Mouse (Mus musculus) layer of hippocampus, adult 11-12 months (tissue): ENCODE results near the gene Nfkb1.

Source experiments
- DNase-seq: peaks from one replicate; pipeline ENCODE4 v3.0.0; 2022; ENCODE audit warnings: low spot score

Nfkb1 gene

DNA sequence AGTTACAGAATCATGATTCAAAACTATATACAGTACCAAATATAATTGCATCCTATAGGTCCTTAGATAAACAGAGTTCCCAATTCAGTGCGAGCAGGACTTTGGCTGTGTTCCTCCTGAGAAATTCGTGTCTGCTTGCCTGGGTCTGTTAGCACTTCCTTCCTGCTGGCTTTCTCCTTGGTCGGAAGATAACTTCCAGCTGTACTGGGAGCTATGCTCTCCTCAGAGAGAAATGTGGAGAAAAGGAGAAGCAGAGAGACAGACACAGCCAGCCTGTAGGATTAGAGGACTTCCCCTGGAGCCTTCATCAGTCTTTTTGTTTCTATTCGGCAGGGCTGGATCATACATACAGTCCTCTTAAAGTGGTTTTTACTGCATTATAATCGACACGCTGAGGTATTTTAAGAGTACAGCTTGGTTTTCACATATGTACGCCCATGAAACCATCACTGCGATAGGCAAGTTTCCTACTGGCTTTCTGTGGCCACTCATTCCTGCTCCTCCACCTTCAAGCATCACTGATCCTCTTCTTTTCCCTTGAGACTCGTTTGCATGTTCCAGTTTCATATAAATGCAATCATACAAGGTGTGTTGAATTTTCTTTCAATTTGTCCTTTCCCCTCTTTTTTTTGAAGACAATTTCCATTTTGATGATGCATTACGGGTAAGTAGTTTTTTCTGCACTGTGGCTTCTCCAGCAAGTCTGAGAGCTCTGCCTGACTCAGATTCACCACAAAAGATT, 8.3 kb upstream of the Nfkb1 start:
- DNase-seq = no peak

DNA sequence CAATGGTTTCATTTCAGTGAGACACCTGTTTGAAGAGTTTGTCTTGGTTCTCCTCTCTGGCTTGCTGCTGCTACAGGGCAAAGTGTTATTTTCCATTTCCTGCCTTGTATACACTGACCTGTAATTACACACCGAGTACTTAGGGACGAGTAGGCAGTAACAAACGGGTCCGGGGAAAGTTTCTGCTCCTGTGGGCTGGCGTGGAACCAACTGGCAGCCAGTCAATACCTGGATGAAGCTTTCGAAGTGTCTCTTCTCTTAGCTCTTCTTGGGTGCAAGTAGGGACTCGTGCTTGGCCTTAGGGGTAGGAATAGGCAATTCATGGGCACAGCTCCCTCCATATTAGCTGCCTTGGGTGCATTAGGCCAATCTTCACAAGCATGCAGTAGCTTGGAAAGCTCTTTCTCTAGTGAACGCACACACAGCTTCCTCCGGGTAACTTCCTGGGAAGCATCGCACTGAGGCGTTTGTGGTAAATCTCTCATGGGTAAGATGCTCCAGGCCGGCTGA, 7.2 kb upstream of the Nfkb1 start:
- DNase-seq = no peak

GRCm38 (mm10) chr3:135696262-135696661, 4.9 kb upstream of the Nfkb1 start:
- DNase-seq = no peak

DNA sequence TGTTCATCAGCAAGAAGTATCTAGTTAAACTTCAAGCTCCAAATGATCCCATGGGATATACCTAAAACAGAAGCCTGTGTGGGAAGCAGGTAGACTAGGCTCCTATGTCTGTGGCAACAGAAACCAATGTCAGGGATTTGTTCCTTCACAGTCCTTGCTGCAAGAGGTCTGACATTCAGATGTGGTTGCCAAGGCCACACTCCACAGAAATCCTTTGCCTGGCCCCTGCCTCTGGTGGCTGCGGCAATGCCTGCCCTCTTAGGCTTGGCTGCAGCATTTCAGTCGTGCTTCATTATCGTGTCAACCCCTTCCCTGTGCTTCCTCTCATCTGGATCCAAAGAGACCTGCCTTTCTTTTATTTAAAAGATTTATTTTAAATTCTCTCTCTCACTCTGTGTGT, 1.7 kb upstream of the Nfkb1 start:
- no peak for DNase-seq

- DNase-seq = peak; percentile 28
Observed at GRCm38 (mm10) chr3:135690568-135691190, 668 bp downstream of the Nfkb1 start.

GRCm38 (mm10) chr3:135689773-135690567, 1.4 kb downstream of the Nfkb1 start:
- no peak for DNase-seq

- no peak for DNase-seq
Observed at GRCm38 (mm10) chr3:135688970-135689772, 2.2 kb downstream of the Nfkb1 start.

- DNase-seq = no peak
Observed at GRCm38 (mm10) chr3:135687965-135688364, 3.4 kb downstream of the Nfkb1 start.

DNA sequence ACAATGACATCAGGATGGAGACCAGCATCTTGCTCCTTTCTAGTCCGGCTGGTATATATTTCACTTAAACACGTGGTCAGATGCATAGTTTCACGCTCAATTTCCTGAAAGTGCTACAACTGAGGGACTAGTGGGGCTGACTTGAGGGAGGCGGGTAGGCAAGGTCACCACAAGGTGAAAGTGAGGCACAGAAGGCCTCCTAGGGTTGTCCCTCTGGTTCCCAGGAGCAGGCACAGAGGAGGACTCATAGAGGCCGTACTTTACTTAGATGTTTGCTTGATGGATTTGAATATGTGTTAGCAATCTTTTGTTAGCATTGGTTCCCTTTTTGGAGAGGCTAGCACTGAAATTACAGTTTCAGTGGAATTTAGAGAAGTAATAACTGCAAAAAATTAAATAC, 4.9 kb downstream of the Nfkb1 start:
- DNase-seq = no peak

DNA sequence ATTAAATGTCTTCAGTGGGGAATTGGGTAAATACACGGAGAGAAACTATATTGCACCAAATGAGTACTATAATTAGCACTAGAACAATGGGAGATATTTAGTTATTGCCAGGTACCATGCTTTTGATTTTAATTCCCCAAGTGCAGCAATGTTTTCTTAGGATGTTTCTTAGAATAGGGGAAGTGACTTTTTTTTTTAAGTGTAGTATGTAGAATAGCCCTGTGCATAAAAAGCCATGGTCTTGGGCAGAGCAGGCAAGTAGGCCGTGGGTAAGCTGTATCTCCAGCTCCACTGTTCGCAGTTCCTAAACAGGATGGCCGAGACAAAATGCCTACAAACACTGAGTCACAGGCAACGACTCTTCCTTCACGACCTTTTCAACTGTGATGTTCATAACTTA, 8.1 kb downstream of the Nfkb1 start:
- DNase-seq = no peak

GRCm38 (mm10) chr3:135682240-135682639, 9.1 kb downstream of the Nfkb1 start:
- no peak for DNase-seq

DNA sequence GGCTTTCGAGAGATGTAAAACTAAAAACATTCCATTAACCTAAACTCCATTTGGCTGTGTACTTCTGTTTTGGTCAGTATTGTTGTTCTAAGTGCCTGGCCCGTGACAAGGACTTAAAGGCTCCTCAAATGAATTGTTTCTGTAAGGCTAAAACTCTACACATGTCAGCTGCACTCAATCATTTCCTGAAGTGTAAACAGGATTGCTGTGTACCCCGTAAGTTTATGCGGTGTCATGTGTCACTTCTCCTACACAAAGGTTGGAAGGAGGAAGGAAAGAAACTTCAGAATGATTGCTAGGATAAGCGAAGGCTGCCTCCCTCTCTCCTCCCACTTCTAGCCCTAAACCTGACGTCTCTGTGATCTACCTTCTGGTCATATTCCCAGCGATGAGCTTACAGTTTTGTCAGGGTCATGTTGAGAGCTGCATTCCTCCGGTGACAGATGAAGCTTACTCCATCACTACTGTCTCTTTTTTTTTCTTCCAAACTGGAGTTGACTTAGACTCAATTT, 10.0 kb downstream of the Nfkb1 start:
- DNase-seq = no peak

DNA sequence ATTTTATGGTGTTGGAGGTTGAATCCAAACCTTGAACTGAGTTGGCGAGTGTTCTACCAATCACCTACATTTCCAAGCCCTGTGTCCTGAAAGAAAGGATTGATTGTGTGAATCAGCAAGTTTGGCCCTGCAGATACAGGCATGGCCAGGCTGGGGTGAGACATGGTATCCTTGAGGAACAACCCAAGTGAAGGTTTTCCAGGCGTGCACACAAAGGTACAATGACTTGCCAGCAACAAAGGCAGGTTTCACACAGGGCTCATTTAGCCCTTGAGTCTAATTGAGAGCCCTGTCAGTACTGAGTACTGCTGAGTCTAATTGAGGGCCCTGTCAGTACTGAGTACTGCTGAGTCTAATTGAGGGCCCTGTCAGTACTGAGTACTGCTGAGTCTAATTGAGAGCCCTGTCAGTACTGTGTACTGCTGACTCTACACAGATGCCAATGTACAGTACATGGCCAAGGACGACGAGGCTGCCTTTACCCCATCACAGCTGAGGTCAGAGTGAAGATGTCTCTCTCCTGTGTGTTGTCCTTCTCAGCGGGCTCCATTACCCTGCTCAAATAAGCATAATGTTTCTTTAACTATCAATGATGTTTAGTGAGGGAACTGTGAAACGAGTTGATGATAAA, 11.0 kb downstream of the Nfkb1 start:
- DNase-seq = no peak

GRCm38 (mm10) chr3:135677064-135677463, 14.3 kb downstream of the Nfkb1 start:
- DNase-seq = no peak

- DNase-seq = no peak
Observed at GRCm38 (mm10) chr3:135676364-135676763, 15.0 kb downstream of the Nfkb1 start.

DNA sequence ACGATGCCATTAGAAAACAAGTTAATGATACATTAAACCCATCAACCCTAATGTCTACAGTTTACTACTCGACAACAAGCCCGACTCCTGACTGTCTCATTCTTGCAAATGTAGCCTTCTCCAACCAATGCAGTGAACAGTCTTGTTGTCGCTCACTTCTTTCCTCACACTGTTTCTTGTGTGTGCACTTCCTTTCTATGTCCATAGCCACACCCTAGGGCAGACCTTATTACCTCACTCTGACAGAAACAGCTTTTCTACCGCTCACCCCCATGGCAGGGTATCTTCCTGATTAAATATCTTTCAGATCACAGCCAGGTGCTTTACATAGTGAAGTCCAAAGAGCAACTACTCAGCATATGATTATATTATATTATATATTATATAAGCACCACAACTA, 15.9 kb downstream of the Nfkb1 start:
- DNase-seq = no peak

GRCm38 (mm10) chr3:135674716-135675392, 16.5 kb downstream of the Nfkb1 start:
- no peak for DNase-seq

- no peak for DNase-seq
Observed at GRCm38 (mm10) chr3:135673695-135674094, 17.7 kb downstream of the Nfkb1 start.

- no peak for DNase-seq
Observed at GRCm38 (mm10) chr3:135673041-135673440, 18.3 kb downstream of the Nfkb1 start.

DNA sequence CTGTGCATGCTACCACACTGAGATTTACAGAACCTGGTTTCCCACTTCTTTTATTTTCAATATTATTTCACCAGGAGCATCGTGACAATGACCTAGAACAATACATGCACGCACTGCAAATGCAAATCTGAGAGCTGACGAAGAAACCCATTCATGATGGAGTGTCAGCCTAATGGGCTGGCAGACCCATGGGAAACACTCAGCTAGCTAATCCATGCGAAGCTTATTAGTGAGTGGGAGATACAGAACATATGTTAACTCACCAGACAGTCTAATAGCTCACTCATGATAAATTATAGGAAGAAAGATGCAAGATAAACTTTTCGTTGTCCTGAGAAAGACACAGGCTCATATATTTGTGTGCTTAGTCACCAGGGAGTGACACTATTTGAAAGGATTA, 19.2 kb downstream of the Nfkb1 start:
- DNase-seq = no peak

DNA sequence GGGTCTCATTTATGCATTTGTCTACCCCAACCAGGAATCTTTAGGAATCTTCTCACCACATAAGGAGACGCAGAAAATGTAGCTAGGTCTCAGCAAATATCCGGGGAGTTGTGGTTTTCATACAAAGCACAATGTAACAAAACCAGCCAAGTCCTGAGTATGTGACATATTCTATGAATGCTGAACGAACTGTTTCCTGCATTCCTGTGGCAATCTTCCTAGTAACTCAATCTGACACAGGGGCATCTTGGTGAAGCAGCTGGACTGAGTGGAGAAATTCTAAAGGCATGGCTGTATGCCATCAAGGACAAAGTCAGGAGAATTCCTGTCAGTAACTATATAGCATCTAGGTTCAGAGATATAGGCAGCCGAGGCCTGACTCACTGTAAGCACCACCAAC, 20.5 kb downstream of the Nfkb1 start:
- DNase-seq = no peak
